Mouse (Mus musculus): ENCODE measurements around the gene Mettl17.

The Mettl17 gene

GRCm38 (mm10) chr14:51929309-51929943, 44.8 kb downstream of the Mettl17 start:
- in situ Hi-C loops (cut with MboI, MseI), result no loop called here

GRCm38 (mm10) chr14:51929968-51930367, 45.3 kb downstream of the Mettl17 start:
- in situ Hi-C loops (cut with MboI, MseI), result no loop called here

- in situ Hi-C loops (cut with MboI, MseI), result no loop called here
Measured at GRCm38 (mm10) chr14:51930824-51931223, 46.2 kb downstream of the Mettl17 start.

GRCm38 (mm10) chr14:51932092-51933020, 47.7 kb downstream of the Mettl17 start:
- in situ Hi-C loops (cut with MboI, MseI), result no loop called here

- in situ Hi-C loops (cut with MboI, MseI), result no loop called here
Measured at GRCm38 (mm10) chr14:51939005-51939404, 54.4 kb downstream of the Mettl17 start.

- in situ Hi-C loops (cut with MboI, MseI), result no loop called here
Measured at GRCm38 (mm10) chr14:51940944-51941560, 56.4 kb downstream of the Mettl17 start.

GRCm38 (mm10) chr14:51941577-51941976, 56.9 kb downstream of the Mettl17 start:
- in situ Hi-C loops (cut with MboI, MseI), result no loop called here

- in situ Hi-C loops (cut with MboI, MseI), result no loop called here
Measured at GRCm38 (mm10) chr14:51942236-51942635, 57.6 kb downstream of the Mettl17 start.

Measured in regulatory T cell (primary cell).